Mouse (Mus musculus): Measurements from ENCODE around the gene Gadd45b.
A peak's percentile ranks its signal among the peaks of the same experiment; 100 is the strongest.

Gadd45b gene

GRCm38 (mm10) chr10:80909375-80910162, 20.3 kb upstream of the Gadd45b start:
- no peak for DNase-seq (ENCODE audit: low spot score)

GRCm38 (mm10) chr10:80911354-80911753, 18.5 kb upstream of the Gadd45b start:
- no peak for DNase-seq (ENCODE audit: low spot score)

- no peak for DNase-seq (ENCODE audit: low spot score)
Observed at GRCm38 (mm10) chr10:80911891-80912290, 18.0 kb upstream of the Gadd45b start.

- DNase-seq (ENCODE audit: low spot score), result no peak
Observed at GRCm38 (mm10) chr10:80913364-80914011, 16.4 kb upstream of the Gadd45b start.

- DNase-seq (ENCODE audit: low spot score), result no peak
Observed at GRCm38 (mm10) chr10:80914253-80914656, 15.6 kb upstream of the Gadd45b start.

GRCm38 (mm10) chr10:80915260-80915659, 14.6 kb upstream of the Gadd45b start:
- DNase-seq (ENCODE audit: low spot score), result no peak

- DNase-seq (ENCODE audit: low spot score), result no peak
Observed at GRCm38 (mm10) chr10:80915736-80916135, 14.1 kb upstream of the Gadd45b start.

GRCm38 (mm10) chr10:80917336-80917778, 12.5 kb upstream of the Gadd45b start:
- DNase-seq (ENCODE audit: low spot score), result no peak

GRCm38 (mm10) chr10:80917779-80918434, 12.0 kb upstream of the Gadd45b start, which contains the start of gene Lmnb2:
Lmnb2 (minus strand) TSS chr10:80918245.
- DNase-seq (ENCODE audit: low spot score), result peak; percentile 86

- DNase-seq (ENCODE audit: low spot score), result peak; percentile 59
Observed at GRCm38 (mm10) chr10:80921923-80922322, 8.0 kb upstream of the Gadd45b start.

GRCm38 (mm10) chr10:80925472-80925871, 4.4 kb upstream of the Gadd45b start:
- DNase-seq (ENCODE audit: low spot score), result no peak

- DNase-seq (ENCODE audit: low spot score), result peak; percentile 93
Observed at GRCm38 (mm10) chr10:80928586-80929298, 1.1 kb upstream of the Gadd45b start.

- no peak for DNase-seq (ENCODE audit: low spot score)
Observed at GRCm38 (mm10) chr10:80930361-80931152, 684 bp downstream of the Gadd45b start.

- DNase-seq (ENCODE audit: low spot score), result peak; percentile 31
Observed at GRCm38 (mm10) chr10:80931153-80931671, 1.3 kb downstream of the Gadd45b start.

GRCm38 (mm10) chr10:80931695-80932094, 1.8 kb downstream of the Gadd45b start:
- no peak for DNase-seq (ENCODE audit: low spot score)

- DNase-seq (ENCODE audit: low spot score), result peak; percentile 40
Observed at GRCm38 (mm10) chr10:80932206-80932605, 2.3 kb downstream of the Gadd45b start.

GRCm38 (mm10) chr10:80932700-80933420, 3.0 kb downstream of the Gadd45b start:
- no peak for DNase-seq (ENCODE audit: low spot score)

- DNase-seq (ENCODE audit: low spot score), result peak; percentile 50
Observed at GRCm38 (mm10) chr10:80933421-80933979, 3.6 kb downstream of the Gadd45b start.

- DNase-seq (ENCODE audit: low spot score), result no peak
Observed at GRCm38 (mm10) chr10:80934136-80934985, 4.5 kb downstream of the Gadd45b start.

All from embryo, embryonic 10.5 days (tissue).